Mouse (Mus musculus): ENCODE data around the gene Bmper. TPM values are rescaled to one million over a fixed set of nuclear protein-coding genes. Genes with fewer than 3 reads are reported as not detected.

The Bmper gene
- total and polyA plus RNA-seq, 2 experiments from 2014 or later: 6.7 to 9.9 TPM

GRCm38 (mm10) chr9:23340551-23340950 is 117.7 kb downstream of the Bmper start:
- TF ChIP-seq CTCF (IDR thresholded peaks at IDR 0.05; ENCODE audit: low read depth): no peak
- no peak for ATAC-seq
- H3K4me3 ChIP-seq (ENCODE audit: low read length): no peak overlapping the region

GRCm38 (mm10) chr9:23341246-23341645 is 118.4 kb downstream of the Bmper start:
- TF ChIP-seq CTCF (IDR thresholded peaks at IDR 0.05; ENCODE audit: low read depth): no peak
- DNase-seq (ENCODE audit: low spot score) (no peak), ATAC-seq (no peak)
- no peak overlapping the region for H3K4me2 ChIP-seq (ENCODE audit: low read depth, low read length)
- no peak overlapping the region for H3K4me3 ChIP-seq (ENCODE audit: low read length)
- no peak overlapping the region for H3K9ac ChIP-seq (replicated peaks; ENCODE audit: low read length)
- no peaks in the 10 kb centered on the region for H3K9me3 ChIP-seq (ENCODE audit: low read length)
- no peak overlapping the region for H3K27ac ChIP-seq
- H3K36me3 ChIP-seq (ENCODE audit: insufficient read depth, low read length): no peaks in the 10 kb centered on the region
- H3K27me3 ChIP-seq (ENCODE audit: insufficient read depth, low read length): no peaks in the 10 kb centered on the region
- no peaks in the 10 kb centered on the region for H3K4me1 ChIP-seq (ENCODE audit: insufficient read depth, low read length)

More at GRCm38 (mm10) chr9:23340551-23340950, 117.7 kb downstream of the Bmper start:
- Histone ChIP-seq H3K4me2 (ENCODE audit: low read depth, low read length) (no peak overlapping the region), H3K27me3 (ENCODE audit: insufficient read depth, low read length) (no peaks in the 10 kb centered on the region), H3K4me1 (ENCODE audit: insufficient read depth, low read length) (no peaks in the 10 kb centered on the region), H3K9me3 (ENCODE audit: low read length) (no peaks in the 10 kb centered on the region), H3K27ac (no peak overlapping the region), H3K9ac (replicated peaks; ENCODE audit: low read length) (no peak overlapping the region), H3K36me3 (ENCODE audit: insufficient read depth, low read length) (no peaks in the 10 kb centered on the region)
- DNase-seq (ENCODE audit: low spot score): no peak

- no peaks in the 10 kb centered on the region for H3K36me3 ChIP-seq (ENCODE audit: insufficient read depth, low read length)
- H3K27me3 ChIP-seq (ENCODE audit: insufficient read depth, low read length): no peaks in the 10 kb centered on the region
- no peak overlapping the region for H3K27ac ChIP-seq
- DNase-seq (ENCODE audit: low spot score) (no peak), ATAC-seq (no peak)
- H3K4me1 ChIP-seq (ENCODE audit: insufficient read depth, low read length): no peaks in the 10 kb centered on the region
- no peak overlapping the region for H3K4me3 ChIP-seq (ENCODE audit: low read length)
- H3K4me2 ChIP-seq (ENCODE audit: low read depth, low read length): no peak overlapping the region
- no peak for TF ChIP-seq CTCF (IDR thresholded peaks at IDR 0.05; ENCODE audit: low read depth)
- H3K9ac ChIP-seq (replicated peaks; ENCODE audit: low read length): no peak overlapping the region
- H3K9me3 ChIP-seq (ENCODE audit: low read length): no peaks in the 10 kb centered on the region
Measured at GRCm38 (mm10) chr9:23344353-23344752, 121.5 kb downstream of the Bmper start.

GRCm38 (mm10) chr9:23345093-23345844 is 122.4 kb downstream of the Bmper start:
- Histone ChIP-seq H3K4me2 (ENCODE audit: low read depth, low read length) (no peak overlapping the region), H3K27ac (no peak overlapping the region), H3K4me3 (ENCODE audit: low read length) (no peak overlapping the region), H3K27me3 (ENCODE audit: insufficient read depth, low read length) (no peaks in the 10 kb centered on the region), H3K4me1 (ENCODE audit: insufficient read depth, low read length) (no peaks in the 10 kb centered on the region), H3K36me3 (ENCODE audit: insufficient read depth, low read length) (no peaks in the 10 kb centered on the region), H3K9me3 (ENCODE audit: low read length) (no peaks in the 10 kb centered on the region), H3K9ac (replicated peaks; ENCODE audit: low read length) (no peak overlapping the region)
- ATAC-seq (no peak), DNase-seq (ENCODE audit: low spot score) (no peak)
- 82% methylated on average over 8 of the region's 8 CpGs for WGBS
- no peak for TF ChIP-seq CTCF (IDR thresholded peaks at IDR 0.05; ENCODE audit: low read depth)

GRCm38 (mm10) chr9:23349603-23350002 is 126.7 kb downstream of the Bmper start:
- Histone ChIP-seq H3K4me3 (ENCODE audit: low read length) (no peak overlapping the region), H3K27me3 (ENCODE audit: insufficient read depth, low read length) (no peaks in the 10 kb centered on the region), H3K9ac (replicated peaks; ENCODE audit: low read length) (no peak overlapping the region), H3K9me3 (ENCODE audit: low read length) (no peaks in the 10 kb centered on the region), H3K36me3 (ENCODE audit: insufficient read depth, low read length) (no peaks in the 10 kb centered on the region), H3K4me2 (ENCODE audit: low read depth, low read length) (no peak overlapping the region), H3K27ac (no peak overlapping the region), H3K4me1 (ENCODE audit: insufficient read depth, low read length) (no peaks in the 10 kb centered on the region)
- ATAC-seq: no peak
- 86% methylated on average over 5 of the region's 5 CpGs for WGBS
- DNase-seq (ENCODE audit: low spot score): no peak
- TF ChIP-seq CTCF (IDR thresholded peaks at IDR 0.05; ENCODE audit: low read depth): no peak

GRCm38 (mm10) chr9:23351400-23351799 is 128.5 kb downstream of the Bmper start:
- no peak overlapping the region for H3K4me3 ChIP-seq (ENCODE audit: low read length)
- no peaks in the 10 kb centered on the region for H3K4me1 ChIP-seq (ENCODE audit: insufficient read depth, low read length)
- no peak for ATAC-seq
- no peaks in the 10 kb centered on the region for H3K27me3 ChIP-seq (ENCODE audit: insufficient read depth, low read length)
- H3K9me3 ChIP-seq (ENCODE audit: low read length): no peaks in the 10 kb centered on the region
- TF ChIP-seq CTCF (IDR thresholded peaks at IDR 0.05; ENCODE audit: low read depth): no peak
- H3K4me2 ChIP-seq (ENCODE audit: low read depth, low read length): no peak overlapping the region
- WGBS: 93% methylated on average over 8 of the region's 8 CpGs
- no peak for DNase-seq (ENCODE audit: low spot score)
- no peak overlapping the region for H3K27ac ChIP-seq
- no peaks in the 10 kb centered on the region for H3K36me3 ChIP-seq (ENCODE audit: insufficient read depth, low read length)
- no peak overlapping the region for H3K9ac ChIP-seq (replicated peaks; ENCODE audit: low read length)

GRCm38 (mm10) chr9:23352396-23352795 is 129.5 kb downstream of the Bmper start:
- Histone ChIP-seq H3K9ac (replicated peaks; ENCODE audit: low read length) (no peak overlapping the region), H3K36me3 (ENCODE audit: insufficient read depth, low read length) (no peaks in the 10 kb centered on the region), H3K4me2 (ENCODE audit: low read depth, low read length) (no peak overlapping the region), H3K27me3 (ENCODE audit: insufficient read depth, low read length) (no peaks in the 10 kb centered on the region), H3K27ac (no peak overlapping the region), H3K4me3 (ENCODE audit: low read length) (no peak overlapping the region), H3K4me1 (ENCODE audit: insufficient read depth, low read length) (no peaks in the 10 kb centered on the region), H3K9me3 (ENCODE audit: low read length) (no peaks in the 10 kb centered on the region)
- DNase-seq (ENCODE audit: low spot score): no peak
- no peak for TF ChIP-seq CTCF (IDR thresholded peaks at IDR 0.05; ENCODE audit: low read depth)
- 94% methylated on average over 2 of the region's 2 CpGs for WGBS
- ATAC-seq: no peak

Data from hindbrain, postnatal 0 days (tissue).